Mouse (Mus musculus) NIH3T3 (cell line): ENCODE measurements at regions not wholly inside any gene's neighbourhood (a gene's known extent, or its start where the extent isn't known, plus 50 kb on each side); places are given as distances from the start of the nearest gene placed in this dataset.

Experiments used
- DNase-seq: peaks from one replicate; pipeline ENCODE4 v3.0.0-alpha.2; 2012; ENCODE audit warnings: low read depth

GRCm38 (mm10) chr9:63038031-63038430 lies 50.3 kb upstream of the Pias1 start:
- DNase-seq, result peak; percentile 77
